Mouse (Mus musculus) left cerebral cortex, adult 18-20 months (tissue): Measurements from ENCODE around the gene Gipc3. TPM values are rescaled to one million over a fixed set of nuclear protein-coding genes. Genes with fewer than 3 reads are reported as not detected.

Experiments used
- DNase-seq, 2 experiments: peaks; one replicate each; pipeline ENCODE4 v3.0.0; 2021 to 2022; ENCODE audit warnings: low spot score in 2 of 2, mixed read lengths in 1 of 2
- total RNA-seq, 2 experiments: library from RNA; stranded (reverse); gene quantifications; 2 replicates each; pipeline ENCODE4 v1.2.3; 2021

Gipc3 gene
- total RNA-seq, 2 experiments from 2014 or later = 2.5 to 3.6 TPM

DNA sequence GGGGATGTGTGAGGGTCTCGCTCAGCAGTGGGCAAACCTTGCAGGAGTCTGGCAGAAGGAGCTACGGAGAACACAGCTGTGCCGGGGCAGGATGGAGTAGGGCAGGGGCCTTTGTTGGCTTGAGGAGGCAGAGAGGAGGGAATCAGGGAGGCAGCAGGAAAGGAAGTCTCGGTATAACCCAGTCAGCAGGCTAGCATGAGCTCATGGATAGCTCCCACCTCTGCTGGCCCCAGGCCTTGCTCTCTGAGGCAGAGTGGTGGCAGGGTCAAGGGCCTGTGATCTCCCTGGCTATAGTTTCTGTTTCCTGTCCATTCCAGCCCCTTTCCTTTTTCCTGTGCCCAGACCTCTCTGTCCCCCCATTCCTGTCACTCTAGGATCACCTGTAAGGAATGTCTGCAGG is 40.8 kb downstream of the Gipc3 start:
- DNase-seq = no peak

DNA sequence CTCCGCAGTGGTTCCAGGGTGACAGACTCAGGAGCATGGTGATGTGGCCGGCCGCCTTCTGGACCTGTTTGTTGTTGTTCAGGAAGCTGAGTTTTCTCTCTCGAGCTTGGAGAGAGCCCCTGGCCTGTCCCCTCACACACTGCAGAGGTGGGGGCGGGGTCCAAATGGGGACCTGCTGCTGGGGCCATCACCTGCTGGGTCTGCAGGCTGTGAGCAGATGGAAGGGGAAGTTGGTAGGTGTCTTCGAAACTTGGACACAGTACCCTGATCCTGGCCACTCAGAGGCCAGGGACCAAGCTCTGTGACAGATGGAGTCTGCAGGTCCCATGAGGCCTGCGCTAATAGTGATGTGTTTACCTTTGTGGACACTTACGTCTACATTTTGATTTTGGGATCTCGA is 41.7 kb downstream of the Gipc3 start:
- no peak for DNase-seq

DNA sequence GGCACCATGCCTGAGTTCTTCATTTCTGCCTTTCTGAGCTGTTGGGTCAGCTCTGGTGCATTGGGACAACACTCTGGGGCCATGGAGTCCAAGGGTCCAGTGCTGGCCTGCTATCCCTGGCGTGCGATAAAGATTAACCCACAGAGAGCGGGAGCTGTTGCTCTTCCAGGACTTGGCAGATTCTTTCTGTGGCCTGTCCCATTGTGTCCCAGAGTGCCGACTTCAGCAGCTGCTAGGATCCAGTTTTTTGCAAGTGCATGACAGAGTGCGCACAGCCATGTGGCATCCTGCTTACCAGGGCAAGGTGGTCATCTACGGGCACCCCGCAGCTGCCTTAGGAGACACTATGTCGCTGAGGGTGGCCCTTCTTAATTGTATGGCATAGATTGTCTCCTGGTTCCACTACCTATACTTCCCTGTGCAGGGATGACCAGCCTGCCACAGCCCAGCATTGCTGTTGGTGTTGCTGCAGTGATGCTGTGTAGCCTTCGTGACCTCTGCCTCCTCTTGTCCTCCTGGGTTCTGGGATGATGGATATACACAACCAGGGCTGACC is 42.6 kb downstream of the Gipc3 start:
- DNase-seq = no peak

DNA sequence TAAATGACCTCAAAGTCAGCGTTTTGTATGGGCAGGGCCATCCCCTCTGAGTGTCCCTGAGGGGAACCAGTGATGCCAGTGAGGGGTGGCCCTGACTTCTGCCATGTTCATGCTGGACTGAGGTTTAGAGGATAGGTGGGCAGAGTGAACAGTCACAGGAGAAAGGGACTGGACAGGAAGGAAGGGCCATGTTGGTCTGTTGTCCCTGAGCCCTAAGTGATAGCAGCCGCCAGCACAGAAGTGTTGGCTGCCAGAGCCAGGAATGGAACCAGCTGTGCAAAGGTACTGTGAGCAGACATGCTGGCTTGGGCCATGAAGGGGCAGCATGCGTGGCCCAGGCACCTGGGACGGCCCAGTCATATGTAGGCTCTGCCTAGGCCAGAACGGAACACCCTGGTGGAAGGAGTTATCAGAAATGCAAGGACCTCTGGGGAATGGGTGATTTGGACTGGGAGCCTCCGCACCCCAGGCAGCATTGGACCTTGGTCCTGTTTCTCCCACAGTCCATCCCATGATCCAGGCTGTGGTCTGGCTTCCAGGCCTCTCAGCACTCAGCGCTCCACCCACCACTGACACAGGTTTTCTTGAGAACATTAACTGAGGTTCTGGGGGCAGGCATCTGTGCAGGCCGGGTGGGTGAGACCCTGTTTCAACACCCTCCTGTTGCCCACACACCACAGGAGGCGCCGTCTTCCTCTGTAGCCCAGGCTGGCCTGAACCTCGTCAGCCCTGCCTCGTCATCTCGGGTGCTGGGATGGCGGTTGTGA is 43.3 kb downstream of the Gipc3 start:
- DNase-seq = no peak

DNA sequence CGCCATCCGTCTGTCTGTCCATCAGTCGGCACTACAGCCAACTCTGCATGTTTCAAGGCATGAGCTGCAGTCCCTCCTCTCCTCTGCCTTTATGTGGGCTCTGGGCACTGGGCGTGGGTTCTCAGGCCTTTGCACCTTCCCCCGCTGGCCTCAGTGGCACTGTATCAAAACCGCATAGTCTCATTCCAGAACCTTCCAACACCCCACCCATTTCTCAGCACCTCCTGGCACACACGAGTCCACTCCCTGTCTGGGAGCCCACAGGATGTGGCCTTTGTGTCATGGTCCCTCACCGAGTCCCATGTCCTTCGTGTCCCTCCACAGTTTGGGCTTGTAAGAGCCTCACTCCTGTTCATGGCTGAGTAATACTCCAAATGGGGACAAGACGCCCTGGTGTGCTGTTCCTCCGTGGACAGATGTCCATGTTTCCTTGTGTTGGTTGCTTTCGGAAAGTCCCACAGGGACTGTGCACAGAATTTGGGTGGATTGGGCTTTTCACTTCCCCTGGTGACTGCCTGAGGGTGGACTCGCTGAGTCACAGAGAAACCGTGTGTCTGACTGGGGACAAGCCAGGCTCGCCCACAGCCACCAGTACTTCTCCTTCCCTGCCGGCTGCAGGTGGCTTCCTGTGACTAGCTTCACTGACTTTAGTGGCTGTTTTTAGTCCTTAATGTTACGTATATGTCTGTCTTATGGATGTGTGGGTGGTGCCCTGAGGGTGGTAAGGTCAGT is 44.5 kb downstream of the Gipc3 start:
- peak; percentile 75 to 82 for DNase-seq

DNA sequence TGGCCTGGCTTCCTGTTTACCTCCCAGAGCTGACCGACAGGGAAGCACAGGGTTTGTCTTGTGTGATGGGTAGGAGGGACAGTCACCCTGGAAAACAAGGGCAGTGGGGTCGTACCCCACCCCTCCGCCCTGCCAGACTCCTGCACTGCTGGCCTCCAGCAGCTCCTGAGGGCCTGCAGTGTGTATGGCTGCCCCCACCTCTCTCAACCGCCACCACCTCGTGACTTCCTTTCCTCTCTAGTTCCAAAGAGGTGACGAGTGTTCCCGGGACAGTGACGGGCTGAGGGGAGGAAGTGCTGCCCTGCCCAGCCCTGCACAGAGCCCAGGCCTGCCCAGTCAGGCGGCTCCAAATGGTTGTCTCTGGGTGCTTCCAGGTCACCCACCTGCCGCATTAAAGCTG is 45.2 kb downstream of the Gipc3 start:
- no peak for DNase-seq

DNA sequence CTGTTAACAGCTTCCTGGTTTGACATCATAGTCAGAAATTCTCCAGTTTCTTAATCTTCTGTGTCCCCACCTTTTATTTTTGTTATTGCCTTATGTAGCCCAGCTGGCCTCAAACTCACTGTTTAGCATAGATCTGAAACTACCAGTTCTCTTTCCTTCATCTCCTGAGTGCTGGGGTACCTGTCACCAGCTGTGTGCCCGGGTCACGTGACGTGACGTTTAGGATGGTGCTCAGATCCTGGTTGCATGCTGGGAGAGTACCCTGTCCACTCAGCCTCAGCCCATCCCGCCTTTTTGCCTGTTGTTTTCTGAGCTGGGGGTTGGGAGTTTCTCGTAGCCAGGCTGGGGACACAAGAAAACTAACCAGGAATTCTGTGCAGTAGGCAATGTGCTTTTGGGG is 45.8 kb downstream of the Gipc3 start:
- no peak for DNase-seq

DNA sequence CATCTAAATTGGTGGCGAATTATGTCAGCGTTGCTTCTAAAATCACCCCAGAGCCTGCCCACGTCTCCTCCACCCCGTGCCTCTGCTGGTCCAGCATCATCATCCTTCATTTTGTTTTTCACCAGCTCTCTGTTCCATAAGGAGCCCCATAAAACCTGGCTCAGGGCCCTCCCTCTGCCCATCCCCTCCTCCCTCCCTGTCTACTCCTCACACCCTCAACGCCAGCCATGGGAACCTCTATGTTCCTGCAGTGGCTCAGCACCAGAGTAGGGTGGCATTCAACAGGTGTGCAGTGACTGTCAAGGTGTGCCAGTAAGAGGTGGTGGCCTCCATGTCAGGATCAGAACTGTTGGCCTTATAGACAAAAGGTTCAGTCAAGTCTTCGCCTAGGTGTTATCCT is 47.9 kb downstream of the Gipc3 start:
- DNase-seq = peak; percentile 58 to 69

DNA sequence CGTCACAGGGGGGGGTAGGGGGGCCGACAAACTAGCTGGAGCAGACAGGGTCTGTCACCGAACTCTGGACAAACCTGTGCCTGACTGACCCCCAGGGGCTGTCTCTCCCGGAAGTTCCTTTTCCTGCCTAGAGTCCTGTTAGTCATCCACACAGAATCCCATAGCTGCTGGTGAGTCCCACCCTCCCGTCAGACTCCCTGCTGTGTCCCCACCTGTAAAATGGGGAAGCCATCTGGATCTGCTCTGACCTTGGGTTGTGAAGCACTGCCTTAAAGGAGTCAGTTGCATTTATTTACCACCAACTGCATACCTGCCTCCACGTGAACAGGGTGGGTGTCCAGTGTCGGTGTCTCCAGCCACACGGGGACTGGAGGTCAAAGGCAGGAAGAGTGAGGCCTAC is 48.6 kb downstream of the Gipc3 start:
- no peak for DNase-seq

DNA sequence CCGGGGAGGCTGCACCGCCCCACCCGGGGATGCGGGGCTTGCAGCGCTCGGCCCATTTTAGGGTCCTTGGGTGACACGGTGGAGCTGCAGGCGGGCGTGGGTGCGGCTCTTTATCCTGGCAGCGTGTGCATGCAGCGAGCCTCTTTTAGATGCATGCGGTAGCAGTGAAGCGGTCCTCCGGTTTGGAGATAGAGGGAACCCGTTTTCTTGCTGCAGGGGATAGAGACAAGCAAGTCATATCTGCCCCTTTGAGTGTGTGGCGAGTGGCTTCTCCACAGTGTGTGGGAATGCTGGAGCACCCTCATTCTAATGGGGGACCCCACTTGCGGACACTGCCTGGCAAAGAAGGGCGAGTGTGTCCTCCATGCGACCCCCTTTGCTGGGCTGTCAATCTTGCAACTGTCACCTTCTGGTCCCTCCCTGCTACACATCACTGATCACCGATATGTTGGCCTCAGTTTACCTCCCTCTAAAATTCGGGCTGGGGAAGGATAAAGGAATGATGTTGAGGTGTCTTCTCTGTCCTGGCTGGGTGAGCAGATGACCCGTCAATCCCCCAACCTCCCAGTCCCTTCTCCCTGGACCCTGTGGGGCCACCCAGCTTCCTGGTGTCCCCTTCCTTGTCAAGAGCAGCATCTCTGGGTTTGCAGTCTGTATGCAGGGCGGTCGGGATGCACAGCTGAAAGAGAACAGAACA is 49.6 kb downstream of the Gipc3 start:
- no peak for DNase-seq

DNA sequence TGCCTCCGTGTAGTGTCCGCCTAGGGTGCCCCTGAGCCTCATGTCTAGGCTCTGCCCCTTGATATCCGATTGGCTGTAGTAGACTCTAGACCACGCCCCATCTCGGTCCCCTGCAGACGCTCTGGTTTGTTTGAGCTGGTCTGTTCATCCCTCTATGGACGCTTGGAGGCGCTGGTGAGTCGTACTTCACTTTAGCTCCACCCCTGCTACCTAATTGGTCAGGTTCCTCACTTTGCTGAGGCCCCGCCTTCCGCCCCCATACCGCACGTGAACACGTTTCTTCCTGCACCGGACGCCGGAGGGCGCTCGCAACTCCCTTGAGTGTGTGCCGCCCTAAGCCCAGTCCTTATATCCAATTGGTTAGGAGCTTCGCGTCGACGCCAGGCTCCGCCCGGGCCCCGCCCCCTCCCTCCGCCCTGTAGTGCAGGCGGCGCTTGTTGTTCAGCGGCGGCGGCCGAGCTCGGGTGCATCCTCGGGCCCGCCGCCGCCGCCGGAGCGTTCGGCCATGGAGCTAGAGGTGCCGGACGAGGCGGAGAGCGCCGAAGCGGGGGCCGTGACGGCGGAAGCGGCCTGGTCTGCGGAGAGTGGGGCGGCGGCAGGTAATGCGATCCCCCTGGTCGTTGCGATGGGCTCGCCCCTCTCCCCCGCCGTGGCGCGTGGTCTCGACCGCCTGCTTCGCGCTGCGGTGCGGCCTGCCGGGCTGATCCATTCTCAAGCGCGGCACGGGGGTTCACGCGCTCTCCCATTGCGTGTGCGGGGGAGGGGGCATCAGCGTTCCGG is 50.3 kb downstream of the Gipc3 start, which contains the start of gene Pip5k1c:
Gene Pip5k1c, plus strand, starts transcription at position 410 of the 780 bp plus-strand sequence.
- DNase-seq = peak; percentile 99 to 100

DNA sequence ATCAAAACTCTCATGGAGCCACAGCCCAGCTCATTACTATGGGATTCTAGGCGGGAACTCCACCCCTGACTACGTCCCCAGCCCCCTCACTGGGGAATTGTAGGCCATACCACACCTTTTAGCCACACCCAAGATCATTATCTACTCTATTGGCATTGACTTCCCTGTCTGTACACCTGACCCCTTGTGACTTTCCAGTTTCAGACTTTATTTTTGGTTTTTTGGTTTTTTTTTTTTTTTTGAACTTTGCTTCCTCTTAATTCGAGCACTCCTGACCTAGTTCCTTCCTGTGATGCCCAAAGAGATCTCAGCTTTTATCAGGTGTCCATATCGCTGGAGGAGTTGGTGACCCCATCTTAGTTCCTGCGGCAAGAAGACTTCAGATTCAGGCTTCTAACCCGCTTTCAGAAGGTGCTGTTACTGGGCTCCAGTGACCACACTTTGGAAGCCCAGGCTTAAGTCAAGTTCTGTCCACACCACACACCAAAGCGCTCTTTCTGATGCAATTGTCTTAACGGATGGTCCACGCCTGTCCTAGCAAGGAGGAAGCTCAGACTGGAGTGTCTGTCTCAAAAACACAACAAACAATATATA is 51.5 kb downstream of the Gipc3 start, which contains the start of gene Tjp3:
Gene Tjp3, minus strand, starts transcription at position 71 of the 594 bp plus-strand sequence.
- no peak for DNase-seq

DNA sequence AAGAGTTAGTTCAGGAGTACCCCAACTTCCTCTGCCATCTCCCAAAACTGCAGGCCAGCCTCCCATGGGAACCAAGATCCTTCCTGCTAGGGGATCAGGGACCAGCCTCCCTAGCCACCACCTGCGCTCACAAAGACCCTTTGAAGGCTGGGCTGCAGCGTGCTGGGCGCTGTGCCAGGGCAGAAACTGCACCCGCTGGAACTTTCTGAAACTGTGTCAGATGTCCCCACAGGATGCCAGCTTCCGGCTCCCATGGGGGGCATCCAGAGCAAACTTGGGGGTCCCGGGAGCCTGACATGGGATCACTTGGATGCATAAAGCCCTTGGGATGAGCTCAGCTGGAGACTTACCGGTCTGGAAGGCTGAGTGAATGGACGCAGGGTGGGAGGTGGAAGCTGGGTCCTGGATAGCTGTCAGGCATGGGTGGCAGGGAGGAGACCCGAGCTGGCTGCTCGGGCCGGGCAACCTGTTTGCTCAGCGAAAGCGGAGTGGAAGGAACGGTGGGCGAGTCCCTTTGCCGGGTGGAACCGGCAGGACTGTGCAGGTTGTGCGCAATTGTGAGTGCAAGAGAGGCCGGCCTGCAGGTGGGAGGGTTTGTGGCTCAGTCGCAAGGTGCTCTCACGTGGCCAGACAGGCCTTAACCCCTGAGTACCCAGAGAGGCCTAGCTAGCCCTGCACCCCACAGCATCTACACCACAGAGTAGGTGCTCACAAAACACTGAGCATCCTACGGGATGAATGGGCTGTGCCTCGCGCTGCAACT is 52.2 kb downstream of the Gipc3 start:
- no peak for DNase-seq

DNA sequence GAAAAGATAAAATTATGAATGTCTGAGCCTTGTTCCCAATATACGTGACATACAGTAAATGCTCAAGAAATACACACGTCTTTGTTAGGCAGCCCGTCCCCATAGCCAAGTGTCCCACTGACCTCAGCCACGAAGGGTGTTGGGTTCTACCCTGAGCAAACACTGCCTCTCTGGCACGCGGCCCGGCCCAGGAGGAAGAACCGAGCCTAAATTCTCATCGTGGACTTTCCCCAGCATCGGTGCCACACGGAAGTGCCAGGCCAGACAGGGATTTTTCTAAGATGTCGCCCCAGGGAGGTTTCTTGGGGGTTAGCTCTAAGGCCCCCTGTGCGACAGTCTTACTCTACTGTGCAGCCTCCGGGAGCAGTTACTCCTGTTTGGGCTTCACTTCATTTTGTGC is 53.3 kb downstream of the Gipc3 start:
- DNase-seq = no peak

DNA sequence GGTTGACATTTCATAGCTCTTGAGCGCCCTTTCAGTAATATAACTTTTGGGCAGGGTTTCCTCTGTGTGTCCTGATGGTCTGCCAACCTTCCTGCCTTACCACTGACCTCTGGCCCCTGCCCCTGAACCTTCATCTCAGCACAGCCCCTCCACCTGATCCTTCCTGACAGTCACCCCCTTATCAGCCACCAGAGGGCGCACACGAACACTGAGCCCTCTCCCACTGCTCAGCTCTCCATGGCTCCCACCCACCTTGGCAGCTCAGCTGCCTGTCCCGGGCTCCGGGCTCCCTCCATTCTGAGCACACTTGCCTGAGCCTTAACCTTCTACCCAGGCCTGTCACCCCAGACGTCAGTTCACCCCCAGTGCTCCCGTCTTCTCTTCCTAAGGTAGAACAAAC is 53.8 kb downstream of the Gipc3 start:
- DNase-seq = peak; percentile 54 to 68

DNA sequence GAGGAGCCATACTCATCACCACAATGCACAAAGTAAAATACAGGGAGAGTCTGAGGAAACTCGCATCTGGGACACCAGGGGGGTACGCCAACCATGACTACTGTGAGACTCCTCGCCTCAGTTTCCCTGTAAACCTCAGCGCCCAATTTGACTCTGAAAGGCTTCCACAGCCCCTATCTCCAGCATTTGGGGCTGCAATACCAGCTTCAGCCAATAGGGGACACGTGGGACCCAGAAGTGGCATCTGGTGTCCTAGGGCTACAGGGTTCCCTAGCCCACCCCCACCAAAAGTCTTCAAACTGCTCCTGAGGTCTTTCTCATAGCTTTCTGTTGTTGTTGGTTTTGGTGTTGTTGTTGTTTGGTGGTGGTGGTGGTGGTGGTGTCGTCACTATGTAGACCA is 54.5 kb downstream of the Gipc3 start:
- peak; percentile 54 to 57 for DNase-seq

DNA sequence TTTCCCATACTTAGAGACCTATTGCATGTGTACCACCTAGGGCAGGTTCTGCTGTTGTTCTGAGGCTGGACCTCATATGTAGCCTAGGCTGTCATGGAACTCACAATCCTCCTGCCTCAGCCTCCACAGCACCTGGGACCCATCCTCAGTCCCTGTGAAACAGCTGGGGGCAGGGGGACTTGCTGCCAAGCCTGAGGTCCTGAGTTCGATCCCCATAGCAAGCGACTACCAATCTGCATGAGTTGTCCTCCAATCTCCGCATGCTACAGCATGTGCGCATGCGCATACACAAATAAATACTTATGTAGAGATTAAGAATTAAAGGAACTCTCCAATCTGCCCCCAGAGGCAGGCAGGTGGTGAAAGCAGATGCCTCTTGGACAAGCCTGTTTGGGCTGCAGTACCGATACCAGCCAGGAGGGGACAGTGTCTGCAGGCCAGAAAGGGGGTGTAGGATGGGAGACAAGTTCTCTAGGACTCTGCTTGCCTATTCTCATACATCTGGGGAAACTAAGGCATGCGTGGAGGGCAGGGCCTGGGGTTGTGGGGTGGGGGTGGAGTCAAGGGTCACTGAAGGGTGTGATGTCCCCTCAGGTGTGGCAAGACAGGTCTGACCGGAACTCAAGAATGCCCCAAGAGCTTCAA is 55.4 kb downstream of the Gipc3 start:
- DNase-seq = peak in 1 of 2 experiments; percentile 66

DNA sequence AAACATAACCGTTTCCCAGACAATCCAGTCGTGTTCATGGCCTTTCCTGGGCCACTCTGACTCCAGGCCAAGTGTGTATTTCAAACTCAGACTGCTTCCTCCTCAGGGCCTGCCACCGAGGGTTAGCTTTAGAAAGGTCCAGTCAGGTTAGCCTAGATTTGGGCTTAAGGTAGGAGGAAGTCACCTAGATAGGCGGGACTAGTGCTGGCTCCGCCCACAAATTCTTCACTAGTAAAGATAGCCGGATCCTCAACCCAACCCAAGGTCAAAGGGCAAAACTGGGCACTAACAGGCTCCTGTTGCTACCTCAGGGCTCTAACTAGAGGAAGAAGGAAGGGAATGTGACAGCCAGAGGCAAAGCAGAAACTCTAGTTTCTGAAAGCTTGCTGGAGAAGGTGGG is 56.5 kb downstream of the Gipc3 start:
- no peak for DNase-seq
